Mouse (Mus musculus) bone marrow, adult 2 months (tissue): Measurements from ENCODE around the gene Klk11.

ENCODE experiments used
- CTCF ChIP-seq: fragments of 200-500 bp; IDR thresholded peaks from 2 replicates; pipeline ENCODE4 v1.5.1; 2011; ENCODE audit warnings: low read length, control low read depth; ENCODE audit not compliant: control insufficient read depth, insufficient read depth
- POLR2A ChIP-seq: fragments of 200-500 bp; IDR thresholded peaks from 2 replicates; pipeline ENCODE4 v1.6.1; 2011; ENCODE audit warnings: low read depth, mild to moderate bottlenecking, control low read depth, low read length, borderline replicate concordance; ENCODE audit not compliant: control insufficient read depth

- TF ChIP-seq POLR2A (no peak), CTCF (no peak)
These were observed 49.8 kb downstream of the Klk11 start, which contains the start of gene Klk6 for GRCm38 (mm10) chr7:43824199-43824598.
